Mouse (Mus musculus) erythroid progenitor cell, adult 5-6 weeks (primary cell): ENCODE results near the gene Rhoa. TPM values are rescaled to one million over a fixed set of nuclear protein-coding genes. Genes with fewer than 3 reads are reported as not detected.
"Not testable (repeated sequence)": the region's sequence is repeated elsewhere in the genome, so short reads cannot be mapped to it uniquely, and the experiment has no call there.

Experiments used
- ATAC-seq: replicated peaks from 2 replicates; pipeline ENCODE4 v1.8.0; 2016; ENCODE audit warnings: moderate number of reproducible peaks, mild to moderate bottlenecking, moderate TSS enrichment, inconsistent platforms; ENCODE audit not compliant: poor library complexity, low FRiP score, severe bottlenecking
- total RNA-seq, 2 experiments: library from RNA; stranded (forward) in 1 of 2; stranded (reverse) in 1 of 2; fragments of 150-400 nt in 1 of 2; fragments of 186-747, 209-891 nt in 1 of 2; gene quantifications; 2 replicates each; pipeline versions ENCODE4 v1.2.3 to v1.2.4; 2015 to 2017; ENCODE audit warnings: low replicate concordance in 2 of 2

Gene Rhoa
- total RNA-seq (2015; ENCODE audit: low replicate concordance) (157 and 175 TPM in 2 replicates), total RNA-seq (2017; ENCODE audit: low replicate concordance) (253 and 313 TPM in 2 replicates)

- ATAC-seq: peak; percentile 86
These were observed at the start of gene Rhoa, which contains the start of gene Tcta for GRCm38 (mm10) chr9:108305629-108306520. Gene Rhoa, plus strand, starts transcription at chr9:108306129. Gene Tcta, minus strand, starts transcription at chr9:108306160.

GRCm38 (mm10) chr9:108260526-108260925 is 45.4 kb upstream of the Rhoa start:
- ATAC-seq: no peak

- ATAC-seq: no peak
These were observed 44.1 kb upstream of the Rhoa start for GRCm38 (mm10) chr9:108261865-108262264.

- ATAC-seq: no peak
These were observed 43.4 kb upstream of the Rhoa start for GRCm38 (mm10) chr9:108262494-108263049.

- ATAC-seq: peak; percentile 69
These were observed 42.7 kb upstream of the Rhoa start for GRCm38 (mm10) chr9:108263131-108263681.

GRCm38 (mm10) chr9:108263690-108264190 is 42.2 kb upstream of the Rhoa start, which contains the start of gene Dag1:
Gene Dag1, minus strand, starts transcription at chr9:108263958.
- peak; percentile 96 for ATAC-seq

- no peak for ATAC-seq
These were observed 41.6 kb upstream of the Rhoa start for GRCm38 (mm10) chr9:108264191-108264921.

GRCm38 (mm10) chr9:108266261-108266935 is 39.5 kb upstream of the Rhoa start:
- no peak for ATAC-seq

- ATAC-seq: no peak
These were observed 38.2 kb upstream of the Rhoa start for GRCm38 (mm10) chr9:108267691-108268090.

GRCm38 (mm10) chr9:108268701-108269100 is 37.2 kb upstream of the Rhoa start:
- ATAC-seq: not testable (repeated sequence)

- ATAC-seq: no peak
These were observed 34.0 kb upstream of the Rhoa start for GRCm38 (mm10) chr9:108271941-108272340.

- ATAC-seq: no peak
These were observed 33.2 kb upstream of the Rhoa start for GRCm38 (mm10) chr9:108272691-108273090.

- no peak for ATAC-seq
These were observed 32.4 kb upstream of the Rhoa start for GRCm38 (mm10) chr9:108273485-108273884.

- ATAC-seq: no peak
These were observed 31.2 kb upstream of the Rhoa start for GRCm38 (mm10) chr9:108274476-108275330.

GRCm38 (mm10) chr9:108275331-108275659 is 30.6 kb upstream of the Rhoa start:
- ATAC-seq: no peak

GRCm38 (mm10) chr9:108278697-108279450 is 27.1 kb upstream of the Rhoa start:
- peak; percentile 63; the same call in 1 of the 2 replicates for ATAC-seq

GRCm38 (mm10) chr9:108280071-108280828 is 25.7 kb upstream of the Rhoa start:
- no peak for ATAC-seq
